Mouse (Mus musculus): ENCODE measurements around the gene Trim62.

- TF ChIP-seq CTCF (IDR thresholded peaks at IDR 0.05; ENCODE audit: low read depth, low read length) (no peak), POLR2A (IDR thresholded peaks at IDR 0.05; ENCODE audit: extremely low read depth, insufficient read depth, low read length) (no peak)
Measured at GRCm38 (mm10) chr4:128907238-128907968, 24.0 kb downstream of the Trim62 start.

All from liver, adult 2 months (tissue).